Mouse (Mus musculus) T-cell, adult 66 days (primary cell): ENCODE data around the gene Rpusd1. TPM values are rescaled to one million over a fixed set of nuclear protein-coding genes. Genes with fewer than 3 reads are reported as not detected.

Source experiments
- total RNA-seq, 2 experiments: library from RNA; stranded (reverse); gene quantifications; 3 replicates in 1 of 2; 4 replicates in 1 of 2; pipeline ENCODE4 v1.2.4; 2023

Gene Rpusd1
- total RNA-seq: 1 to 10 TPM; 4.6 to 8.0 TPM

DNA sequence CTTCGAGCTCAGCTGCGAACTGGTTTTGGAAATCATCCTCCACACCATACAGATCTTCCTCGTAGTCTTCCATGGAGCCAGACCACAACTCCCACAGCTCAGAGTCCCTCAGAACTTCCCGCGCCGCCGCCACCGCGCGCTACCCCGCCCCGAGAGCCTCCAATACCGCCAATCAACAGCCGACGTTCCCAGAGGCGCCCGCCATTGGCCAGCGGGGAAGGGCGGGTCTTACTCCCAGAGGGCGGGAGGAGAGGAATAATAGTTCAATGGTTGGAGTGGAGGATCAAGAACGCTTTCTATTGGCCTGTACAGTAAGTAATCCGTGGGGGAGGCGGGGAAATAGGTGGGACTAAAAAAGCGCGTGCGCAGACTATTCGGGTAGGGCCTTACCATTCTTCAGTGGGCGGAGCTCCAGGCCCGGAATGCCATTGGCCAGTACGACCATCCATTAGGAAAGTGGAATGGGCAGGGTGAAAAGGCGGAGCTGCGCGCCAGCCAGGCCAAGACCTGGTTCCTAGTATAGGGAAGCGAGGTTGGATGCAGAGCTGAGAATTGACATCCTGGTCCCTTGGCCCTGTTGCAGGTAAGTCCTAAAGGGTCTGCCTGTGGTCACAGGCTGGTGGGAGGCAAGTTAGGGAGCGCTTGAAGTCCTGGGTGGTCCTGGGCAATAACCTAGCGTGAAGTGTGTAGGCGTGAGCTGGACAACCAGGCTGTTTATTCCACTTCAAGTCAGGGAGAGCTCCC lies at the start of gene Rpusd1, which contains the start of gene Chtf18:
Gene Rpusd1 (plus strand): TSS at position 406 of the 744 bp plus-strand sequence.
Gene Chtf18 (minus strand): TSS at position 155 of the 744 bp plus-strand sequence.

DNA sequence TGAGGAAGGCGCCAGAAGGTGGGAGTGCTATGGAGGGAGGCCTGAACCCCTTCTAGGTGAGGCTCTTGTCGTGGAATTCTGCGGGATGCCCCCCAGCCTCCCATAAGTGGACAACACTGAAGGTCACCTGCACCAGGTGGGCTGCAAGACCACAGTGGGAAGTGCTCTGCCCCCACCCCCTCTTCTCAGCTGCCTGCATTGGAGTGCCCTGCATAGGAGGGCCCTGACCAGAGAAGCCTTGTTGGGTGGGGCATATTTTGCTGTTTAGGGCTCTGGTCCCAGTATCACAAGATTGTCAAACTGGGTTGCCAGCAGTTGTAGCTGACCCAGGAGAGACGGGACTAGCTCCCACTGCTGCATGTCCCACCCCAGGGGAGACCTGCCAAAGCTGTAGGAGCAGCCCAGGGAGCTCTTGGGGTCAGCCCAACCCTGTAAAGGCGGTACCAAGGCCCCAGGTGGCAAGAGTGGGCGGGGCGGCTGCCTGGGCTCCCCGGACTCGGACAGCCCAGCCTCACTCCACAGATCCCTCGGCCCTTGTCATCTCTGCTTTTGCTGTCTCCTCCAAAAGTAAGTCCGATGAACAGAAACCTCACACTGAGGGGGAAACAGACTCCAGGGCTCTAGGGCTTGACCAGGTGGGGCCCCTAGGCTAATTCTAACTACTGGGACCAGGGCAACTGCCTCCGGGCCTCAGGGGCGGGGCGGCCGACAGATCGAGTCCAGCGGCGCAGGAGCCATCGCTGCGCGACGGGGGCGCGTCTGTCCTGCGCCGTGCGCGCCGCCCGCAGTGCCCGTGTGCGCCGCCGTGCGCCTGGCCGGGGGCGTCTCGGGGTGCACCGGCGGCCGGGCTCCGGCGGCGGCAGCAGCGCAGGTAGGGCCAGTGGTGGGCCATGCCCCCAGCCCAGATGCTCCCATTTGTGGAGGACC lies 10.5 kb upstream of the Rpusd1 start, which contains the start of gene Gng13:
Gene Gng13 (plus strand): TSS at position 461 of the 927 bp plus-strand sequence.

DNA sequence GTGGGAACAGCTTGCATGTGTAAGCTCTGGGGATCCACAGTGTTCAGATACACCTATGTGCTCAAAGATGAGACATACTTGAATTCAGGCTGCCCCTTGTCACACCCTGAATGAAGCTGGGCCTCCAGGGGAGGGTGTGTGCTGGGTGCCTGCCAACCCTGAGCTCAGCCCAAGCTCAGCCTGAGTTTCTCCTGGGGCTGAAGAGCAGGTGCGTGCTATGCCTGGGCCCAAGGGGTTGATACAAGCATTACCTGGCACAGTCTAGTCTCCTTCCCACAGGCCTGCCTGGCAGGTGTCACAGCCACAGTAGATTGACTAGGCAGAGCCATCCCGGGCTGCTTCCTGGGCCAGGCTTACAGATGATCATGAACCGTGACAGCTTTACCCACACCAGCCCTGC lies 8.3 kb downstream of the Rpusd1 start, which contains the start of gene Mslnl:
Gene Mslnl (plus strand): TSS at position 298 of the 400 bp plus-strand sequence.

DNA sequence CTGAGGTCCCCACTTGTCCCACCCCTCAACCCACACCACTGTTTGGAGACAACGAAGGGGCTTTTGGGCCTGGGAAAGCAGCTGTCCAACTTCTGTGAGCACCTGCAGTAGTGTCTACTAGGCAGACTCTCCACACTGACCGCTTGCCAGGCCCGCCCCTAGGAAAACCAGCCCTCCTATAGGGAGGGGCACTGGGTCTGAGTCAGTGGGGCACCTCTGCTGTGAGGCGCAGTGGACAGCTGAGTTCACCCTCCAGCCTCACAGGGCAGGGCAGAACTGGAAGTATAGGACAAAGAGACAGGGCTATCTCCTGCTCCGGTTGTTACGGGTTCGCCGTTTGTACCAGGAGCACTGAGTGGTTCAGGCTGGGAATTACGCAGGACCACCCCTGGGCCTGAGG lies 26.8 kb downstream of the Rpusd1 start, which contains the start of gene Msln:
Gene Msln (minus strand): TSS at position 138 of the 400 bp plus-strand sequence.

DNA sequence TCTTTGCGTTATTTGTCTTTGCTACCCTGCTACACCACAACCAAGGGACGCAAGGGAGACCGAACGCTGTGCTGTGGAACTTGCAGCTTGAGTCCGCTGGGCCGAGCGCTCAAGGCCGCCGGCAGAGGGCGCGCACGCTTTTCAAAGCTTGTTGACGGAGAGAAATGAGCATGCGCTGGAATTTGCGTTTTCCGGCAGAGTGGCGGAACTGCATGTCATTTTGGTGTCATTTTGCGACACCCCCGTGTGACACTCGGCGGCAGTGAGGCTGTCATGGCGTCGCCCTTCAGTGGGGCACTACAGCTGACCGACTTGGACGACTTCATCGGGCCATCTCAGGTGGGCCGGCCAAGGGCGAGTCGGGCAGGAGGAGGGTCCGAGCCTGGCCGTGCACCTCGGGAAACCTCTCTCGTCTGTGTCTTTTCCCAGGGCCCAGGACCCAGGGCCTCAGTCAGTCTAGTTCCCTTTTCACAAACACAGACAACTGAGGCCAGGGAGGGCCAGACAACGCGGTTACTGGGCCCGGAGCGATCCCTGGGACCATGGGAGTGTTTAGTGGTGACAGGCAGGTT lies 46.2 kb downstream of the Rpusd1 start, which contains the start of gene Narfl:
Gene Narfl (plus strand): TSS at position 228 of the 572 bp plus-strand sequence.

Other genes starting within 250 kb of the Rpusd1 start
- gene Sstr5, start 230.4 kb upstream of the Rpusd1 start, total RNA-seq: not detected
- not detected for gene Sox8, start 157.0 kb upstream of the Rpusd1 start, total RNA-seq
- gene Lmf1, start 148.6 kb upstream of the Rpusd1 start, total RNA-seq: 10 to 100 TPM; 33.2 to 33.4 TPM
- gene Gng13, start 10.5 kb upstream of the Rpusd1 start, total RNA-seq: not detected
- gene Chtf18, start 251 bp upstream of the Rpusd1 start, total RNA-seq: 10 to 100 TPM in 1 of 2 experiments, 1 to 10 TPM in 1; 5.1 to 12.6 TPM
- under 1 TPM in 1 of 2 experiments, not detected in 1; 0.26 TPM for gene Mslnl, start 8.4 kb downstream of the Rpusd1 start, total RNA-seq
- 1 to 10 TPM in 1 of 2 experiments, not detected in 1; 1.1 TPM for gene Msln, start 26.7 kb downstream of the Rpusd1 start, total RNA-seq
- gene Narfl, start 46.1 kb downstream of the Rpusd1 start, total RNA-seq: 10 to 100 TPM; 25.4 to 27.9 TPM
- gene Haghl, start 58.0 kb downstream of the Rpusd1 start, total RNA-seq: 10 to 100 TPM; 22.7 to 27.1 TPM
- gene Ccdc78, start 58.9 kb downstream of the Rpusd1 start, total RNA-seq: not detected
- gene Fam173a, start 65.2 kb downstream of the Rpusd1 start, total RNA-seq: 10 to 100 TPM; 47.6 to 58.9 TPM
- gene AC134908.4, start 68.0 kb downstream of the Rpusd1 start, total RNA-seq: not detected
- gene Metrn, start 69.5 kb downstream of the Rpusd1 start, total RNA-seq: 10 to 100 TPM; 24.8 to 31.6 TPM
- not detected for gene Fbxl16, start 81.4 kb downstream of the Rpusd1 start, total RNA-seq
- gene Wdr24, start 96.0 kb downstream of the Rpusd1 start, total RNA-seq: 10 to 100 TPM; 25.3 to 25.7 TPM
- gene Jmjd8, start 101.2 kb downstream of the Rpusd1 start, total RNA-seq: 10 to 100 TPM; 32.3 to 42.2 TPM
- gene Stub1, start 105.7 kb downstream of the Rpusd1 start, total RNA-seq: 10 to 100 TPM; 70.1 to 73.0 TPM
- 10 to 100 TPM in 1 of 2 experiments, 1 to 10 TPM in 1; 8.1 to 15.2 TPM for gene Rhbdl1, start 109.6 kb downstream of the Rpusd1 start, total RNA-seq
- gene Gm20683, start 114.1 kb downstream of the Rpusd1 start, total RNA-seq: 10 to 100 TPM in 1 of 2 experiments, 1 to 10 TPM in 1; 9.3 to 10.8 TPM
- gene Rhot2, start 117.2 kb downstream of the Rpusd1 start, total RNA-seq: 10 to 100 TPM; 89.1 to 99.3 TPM
- 10 to 100 TPM; 29.0 to 41.5 TPM for gene Wdr90, start 133.8 kb downstream of the Rpusd1 start, total RNA-seq
- 1 to 10 TPM; 2.4 to 9.4 TPM for gene Mcrip2, start 141.1 kb downstream of the Rpusd1 start, total RNA-seq
- 10 to 100 TPM; 32.9 to 37.5 TPM for gene Mettl26, start 147.4 kb downstream of the Rpusd1 start, total RNA-seq
- gene Wfikkn1, start 153.2 kb downstream of the Rpusd1 start, total RNA-seq: 1 to 10 TPM; 9.2 to 9.6 TPM
- 10 to 100 TPM; 23.7 to 24.5 TPM for gene Rab40c, start 192.1 kb downstream of the Rpusd1 start, total RNA-seq
- 10 to 100 TPM; 55.2 to 64.8 TPM for gene Pigq, start 217.3 kb downstream of the Rpusd1 start, total RNA-seq
- not detected for gene Nhlrc4, start 217.3 kb downstream of the Rpusd1 start, total RNA-seq
- under 1 TPM in 1 of 2 experiments, not detected in 1; 0.30 TPM for gene A930017K11Rik, start 224.9 kb downstream of the Rpusd1 start, total RNA-seq